Mouse (Mus musculus): ENCODE results near the gene Slc4a4. TPM values are rescaled to one million over a fixed set of nuclear protein-coding genes. Genes with fewer than 3 reads are reported as not detected.

Slc4a4 gene
- 4.0 and 5.9 TPM in 2 replicates for polyA plus RNA-seq (2014; fragmentation: Nextera tagmentation; extraction: Ambion mirVana)

DNA sequence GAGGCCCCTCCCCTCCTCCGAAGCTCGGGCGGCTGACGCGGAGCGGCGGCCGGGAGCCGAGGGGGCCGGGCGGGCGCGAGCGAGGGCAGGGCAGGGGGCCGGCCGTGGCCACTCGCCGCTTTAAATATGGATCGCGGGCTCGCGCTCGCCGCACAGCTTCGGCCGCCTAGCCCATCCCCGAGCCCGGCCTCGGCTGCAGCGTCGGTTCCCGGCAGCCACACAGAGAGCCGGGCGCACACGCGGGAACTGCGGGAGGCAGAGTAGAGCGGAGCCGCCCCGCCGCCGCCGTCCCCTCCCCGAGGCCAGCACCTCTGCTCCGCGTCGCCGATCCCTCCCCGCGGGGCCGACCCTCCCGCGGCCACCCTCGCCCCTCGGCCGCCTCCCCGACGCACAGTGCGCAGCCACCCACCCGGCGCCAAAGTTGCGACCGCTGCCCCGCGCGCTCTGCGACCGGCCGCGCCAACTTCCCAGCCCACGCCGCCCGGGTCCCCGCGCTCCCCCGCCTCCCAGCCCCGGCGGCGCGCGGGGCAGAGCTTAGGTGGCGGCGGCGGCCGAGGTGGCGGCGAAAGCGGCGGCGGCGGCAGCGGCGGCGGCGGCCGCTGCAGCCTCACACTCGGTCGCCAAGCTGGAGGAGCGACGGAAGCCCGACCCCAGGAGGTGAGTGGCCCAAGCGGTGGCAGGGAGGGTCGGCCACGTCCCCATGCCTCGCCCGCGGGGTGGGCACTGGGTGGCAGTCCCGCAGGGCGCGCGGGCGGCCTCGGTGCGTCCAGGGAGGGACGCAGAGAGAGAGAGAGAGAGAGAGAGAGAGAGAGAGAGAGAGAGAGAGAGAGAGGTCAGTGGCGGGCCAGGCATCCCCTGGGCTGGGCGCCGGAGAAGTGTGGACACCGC lies at the start of gene Slc4a4:
TSS of gene Slc4a4 (plus strand) at position 151 of the 888 bp plus-strand sequence.
- Histone ChIP-seq H3K4me3 (ENCODE audit: low read depth, low read length) (peak within 1 kb of the TSS; percentile 64), H3K9me3 (ENCODE audit: control insufficient read depth, low read length) (no peaks in the 10 kb centered on the region), H3K9ac (ENCODE audit: low read length) (peak within 1 kb of the TSS; percentile 71), H3K4me2 (ENCODE audit: low read length) (peak within 1 kb of the TSS; percentile 63), H3K36me3 (ENCODE audit: control insufficient read depth, insufficient read depth, low read length) (no peaks in the 10 kb centered on the region), H3K27ac (ENCODE audit: low read depth) (0 out of 2 replicates have a peak within 1 kb of the TSS, but pooled peaks have one; percentile 43), H3K4me1 (replicated peaks; ENCODE audit: control insufficient read depth, insufficient read depth, low read length) (peaks cover 2% of the 10 kb centered on the region; the same call in 1 of the 2 replicates), H3K27me3 (replicated peaks; ENCODE audit: control insufficient read depth, insufficient read depth, low read length) (no peaks in the 10 kb centered on the region; the same call in 1 of the 2 replicates)
- under 1% methylated on average over 81 of the region's 119 CpGs for WGBS
- peak; percentile 85 for ATAC-seq (replicated peaks; ENCODE audit: low FRiP score, low TSS enrichment, low read depth)
- peak; percentile 79 for DNase-seq (ENCODE audit: low spot score)

DNA sequence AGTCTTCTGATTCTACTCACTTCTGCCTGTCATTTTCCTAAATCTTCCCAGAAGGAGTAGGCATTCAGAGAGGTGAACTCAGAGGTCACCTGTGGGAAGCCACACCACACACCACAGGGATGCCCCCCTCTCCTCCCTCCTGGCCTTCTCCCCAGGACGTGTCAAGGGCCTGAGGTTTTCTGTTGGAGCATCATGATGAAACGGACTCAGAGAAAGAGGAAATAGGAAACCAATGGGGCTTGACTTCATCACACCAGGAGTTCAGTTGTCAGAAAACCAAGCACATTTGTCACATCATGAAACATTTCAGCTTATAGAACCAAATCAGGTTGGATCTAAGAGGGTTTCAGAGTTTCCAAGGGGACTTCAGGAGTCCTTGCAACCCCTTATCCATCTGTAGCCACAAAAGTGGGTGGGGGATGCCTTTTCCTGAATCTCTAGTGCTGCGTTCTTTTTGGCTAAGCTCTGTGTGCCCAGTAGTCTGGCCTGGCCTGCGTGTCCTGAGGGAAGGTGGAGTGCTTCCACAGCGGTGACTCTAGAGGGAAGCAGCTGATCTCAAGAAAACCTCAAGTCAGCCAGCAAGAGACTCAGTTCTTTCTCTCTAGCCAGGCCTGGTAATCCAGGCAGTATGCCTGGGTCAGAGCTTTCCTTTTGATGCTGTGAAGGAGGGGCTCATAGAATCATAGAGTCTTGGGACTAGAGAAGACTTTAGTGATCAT lies 46.4 kb upstream of the Slc4a4 start:
- Histone ChIP-seq H3K27me3 (replicated peaks; ENCODE audit: control insufficient read depth, insufficient read depth, low read length) (no peaks in the 10 kb centered on the region), H3K9ac (ENCODE audit: low read length) (no peak overlapping the region), H3K4me3 (ENCODE audit: low read depth, low read length) (no peak overlapping the region), H3K9me3 (ENCODE audit: control insufficient read depth, low read length) (no peaks in the 10 kb centered on the region), H3K4me1 (replicated peaks; ENCODE audit: control insufficient read depth, insufficient read depth, low read length) (no peaks in the 10 kb centered on the region), H3K4me2 (ENCODE audit: low read length) (no peak overlapping the region), H3K36me3 (ENCODE audit: control insufficient read depth, insufficient read depth, low read length) (no peaks in the 10 kb centered on the region), H3K27ac (ENCODE audit: low read depth) (no peak overlapping the region)
- DNase-seq (ENCODE audit: low spot score) (no peak), ATAC-seq (replicated peaks; ENCODE audit: low FRiP score, low TSS enrichment, low read depth) (no peak)
- WGBS: 84% methylated on average over 5 of the region's 5 CpGs

DNA sequence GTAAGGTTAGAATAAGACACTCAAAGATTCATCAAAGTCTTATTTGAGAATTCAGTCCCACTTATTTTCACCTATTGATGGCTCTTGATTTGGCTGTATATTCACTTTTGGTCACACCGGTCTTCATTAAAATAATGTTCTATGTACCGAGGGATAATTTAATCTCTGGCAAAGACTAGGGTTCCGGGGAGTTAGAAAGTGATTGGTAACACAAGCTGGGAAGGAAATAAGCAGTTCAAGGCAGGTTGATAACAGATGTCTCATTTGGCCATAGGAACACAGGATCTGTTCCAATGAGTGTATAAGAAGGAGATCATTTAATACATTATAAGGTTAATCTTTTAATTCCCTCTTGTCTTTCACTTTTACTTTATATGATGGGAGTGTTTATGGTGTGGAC lies 29.3 kb upstream of the Slc4a4 start:
- H3K9ac ChIP-seq (ENCODE audit: low read length): no peak overlapping the region
- no peak overlapping the region for H3K4me2 ChIP-seq (ENCODE audit: low read length)
- no peaks in the 10 kb centered on the region for H3K4me1 ChIP-seq (replicated peaks; ENCODE audit: control insufficient read depth, insufficient read depth, low read length)
- no peak overlapping the region for H3K4me3 ChIP-seq (ENCODE audit: low read depth, low read length)
- 96% methylated on average over 3 of the region's 3 CpGs for WGBS
- H3K36me3 ChIP-seq (ENCODE audit: control insufficient read depth, insufficient read depth, low read length): no peaks in the 10 kb centered on the region
- H3K27ac ChIP-seq (ENCODE audit: low read depth): no peak overlapping the region
- H3K9me3 ChIP-seq (ENCODE audit: control insufficient read depth, low read length): no peaks in the 10 kb centered on the region
- no peaks in the 10 kb centered on the region for H3K27me3 ChIP-seq (replicated peaks; ENCODE audit: control insufficient read depth, insufficient read depth, low read length)
- ATAC-seq (replicated peaks; ENCODE audit: low FRiP score, low TSS enrichment, low read depth): no peak
- no peak for DNase-seq (ENCODE audit: low spot score)

DNA sequence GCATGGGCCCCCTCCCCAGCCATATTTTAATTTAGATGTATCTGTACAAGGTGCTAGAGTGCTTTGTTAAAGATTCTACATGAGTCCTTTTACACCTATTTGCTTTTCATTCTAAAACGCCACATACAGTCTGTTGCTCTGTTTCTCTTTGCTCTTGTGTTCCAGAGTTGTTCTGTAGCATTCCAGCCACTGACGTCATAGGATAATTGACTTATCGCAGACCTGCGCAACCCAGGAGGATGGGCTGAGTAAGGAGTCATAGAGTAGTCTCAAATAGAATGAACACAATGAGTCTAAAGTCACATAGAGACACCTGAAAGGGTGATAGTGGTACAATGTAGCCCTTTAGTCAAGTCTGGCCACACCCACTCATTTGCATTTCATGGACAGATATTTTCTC lies 28.8 kb upstream of the Slc4a4 start:
- ATAC-seq (replicated peaks; ENCODE audit: low FRiP score, low TSS enrichment, low read depth) (no peak), DNase-seq (ENCODE audit: low spot score) (no peak)
- Histone ChIP-seq H3K36me3 (ENCODE audit: control insufficient read depth, insufficient read depth, low read length) (no peaks in the 10 kb centered on the region), H3K9me3 (ENCODE audit: control insufficient read depth, low read length) (no peaks in the 10 kb centered on the region), H3K4me3 (ENCODE audit: low read depth, low read length) (no peak overlapping the region), H3K9ac (ENCODE audit: low read length) (no peak overlapping the region), H3K27ac (ENCODE audit: low read depth) (no peak overlapping the region), H3K27me3 (replicated peaks; ENCODE audit: control insufficient read depth, insufficient read depth, low read length) (no peaks in the 10 kb centered on the region), H3K4me2 (ENCODE audit: low read length) (no peak overlapping the region), H3K4me1 (replicated peaks; ENCODE audit: control insufficient read depth, insufficient read depth, low read length) (no peaks in the 10 kb centered on the region)
- 83% methylated on average over 4 of the region's 4 CpGs for WGBS

DNA sequence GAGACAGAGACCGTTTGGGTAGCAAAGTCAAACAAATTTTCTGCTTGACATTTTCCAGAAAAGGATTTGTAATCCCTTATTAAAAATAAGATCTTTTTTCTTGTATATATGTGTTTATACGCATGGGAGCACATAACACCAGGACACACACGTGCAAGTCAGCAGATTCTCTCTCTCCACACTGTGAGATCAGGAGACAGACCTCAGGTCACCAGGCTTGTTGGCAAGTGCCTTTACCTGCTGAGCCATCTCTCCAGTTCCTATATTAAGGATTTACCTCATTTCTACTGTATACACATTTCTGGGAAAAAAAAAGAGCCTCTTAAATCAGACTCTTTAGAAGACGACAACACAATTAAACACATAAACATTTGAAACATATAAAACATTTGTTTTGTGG lies 28.4 kb upstream of the Slc4a4 start:
- no peaks in the 10 kb centered on the region for H3K9me3 ChIP-seq (ENCODE audit: control insufficient read depth, low read length)
- no peak overlapping the region for H3K4me3 ChIP-seq (ENCODE audit: low read depth, low read length)
- ATAC-seq (replicated peaks; ENCODE audit: low FRiP score, low TSS enrichment, low read depth): no peak
- no peaks in the 10 kb centered on the region for H3K4me1 ChIP-seq (replicated peaks; ENCODE audit: control insufficient read depth, insufficient read depth, low read length)
- H3K36me3 ChIP-seq (ENCODE audit: control insufficient read depth, insufficient read depth, low read length): no peaks in the 10 kb centered on the region
- no peak for DNase-seq (ENCODE audit: low spot score)
- H3K9ac ChIP-seq (ENCODE audit: low read length): no peak overlapping the region
- WGBS: 56% methylated on average over 4 of the region's 4 CpGs
- no peak overlapping the region for H3K4me2 ChIP-seq (ENCODE audit: low read length)
- H3K27ac ChIP-seq (ENCODE audit: low read depth): no peak overlapping the region
- H3K27me3 ChIP-seq (replicated peaks; ENCODE audit: control insufficient read depth, insufficient read depth, low read length): no peaks in the 10 kb centered on the region

DNA sequence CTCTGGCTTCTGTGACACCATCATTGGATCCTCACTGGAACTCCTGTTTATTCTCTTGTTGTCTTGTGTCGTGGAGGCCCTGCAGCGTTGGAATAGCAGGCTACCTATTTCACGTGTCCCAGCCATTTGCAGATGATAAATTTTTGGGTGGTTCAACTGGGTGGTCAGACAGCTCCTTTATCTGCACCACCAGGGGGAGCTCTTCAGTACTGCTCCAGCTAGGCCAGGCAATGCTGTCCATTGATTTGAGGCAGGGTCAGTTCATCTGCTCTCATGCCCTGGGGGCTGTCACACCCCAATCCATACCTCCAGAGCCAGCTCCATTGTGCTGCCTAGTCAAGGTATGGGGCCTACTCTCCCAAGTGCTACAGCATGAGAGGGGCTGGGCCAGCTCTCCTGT lies 24.5 kb upstream of the Slc4a4 start:
- H3K4me1 ChIP-seq (replicated peaks; ENCODE audit: control insufficient read depth, insufficient read depth, low read length): no peaks in the 10 kb centered on the region
- no peaks in the 10 kb centered on the region for H3K36me3 ChIP-seq (ENCODE audit: control insufficient read depth, insufficient read depth, low read length)
- no peaks in the 10 kb centered on the region for H3K27me3 ChIP-seq (replicated peaks; ENCODE audit: control insufficient read depth, insufficient read depth, low read length)
- 59% methylated on average over 3 of the region's 3 CpGs for WGBS
- ATAC-seq (replicated peaks; ENCODE audit: low FRiP score, low TSS enrichment, low read depth) (no peak), DNase-seq (ENCODE audit: low spot score) (no peak)
- H3K27ac ChIP-seq (ENCODE audit: low read depth): no peak overlapping the region
- no peak overlapping the region for H3K4me2 ChIP-seq (ENCODE audit: low read length)
- no peaks in the 10 kb centered on the region for H3K9me3 ChIP-seq (ENCODE audit: control insufficient read depth, low read length)
- H3K4me3 ChIP-seq (ENCODE audit: low read depth, low read length): no peak overlapping the region
- no peak overlapping the region for H3K9ac ChIP-seq (ENCODE audit: low read length)

DNA sequence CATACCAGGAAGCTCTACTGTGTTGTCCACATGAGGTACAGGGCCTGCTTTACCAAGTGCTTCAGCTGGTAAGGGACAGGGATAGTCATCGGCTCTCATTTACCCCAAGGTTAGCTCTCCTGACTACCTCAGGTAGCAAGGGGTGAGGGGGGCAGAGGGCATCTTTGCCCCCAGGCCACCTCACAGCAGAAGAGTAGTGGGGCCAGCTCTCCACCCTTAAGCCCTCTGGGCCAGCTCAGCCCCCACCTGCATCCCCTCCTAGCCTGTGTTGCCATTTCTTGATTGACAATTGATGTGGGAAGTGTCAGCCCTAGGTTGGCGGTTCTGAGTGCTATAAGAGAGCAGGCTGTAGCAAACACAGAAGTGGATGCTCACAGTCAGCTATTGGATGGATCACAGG lies 23.8 kb upstream of the Slc4a4 start:
- no peak overlapping the region for H3K27ac ChIP-seq (ENCODE audit: low read depth)
- ATAC-seq (replicated peaks; ENCODE audit: low FRiP score, low TSS enrichment, low read depth) (no peak), DNase-seq (ENCODE audit: low spot score) (no peak)
- H3K4me3 ChIP-seq (ENCODE audit: low read depth, low read length): no peak overlapping the region
- H3K36me3 ChIP-seq (ENCODE audit: control insufficient read depth, insufficient read depth, low read length): no peaks in the 10 kb centered on the region
- H3K27me3 ChIP-seq (replicated peaks; ENCODE audit: control insufficient read depth, insufficient read depth, low read length): no peaks in the 10 kb centered on the region
- WGBS: 92% methylated on average over 2 of the region's 2 CpGs
- no peak overlapping the region for H3K4me2 ChIP-seq (ENCODE audit: low read length)
- H3K9me3 ChIP-seq (ENCODE audit: control insufficient read depth, low read length): no peaks in the 10 kb centered on the region
- H3K9ac ChIP-seq (ENCODE audit: low read length): no peak overlapping the region
- H3K4me1 ChIP-seq (replicated peaks; ENCODE audit: control insufficient read depth, insufficient read depth, low read length): no peaks in the 10 kb centered on the region

DNA sequence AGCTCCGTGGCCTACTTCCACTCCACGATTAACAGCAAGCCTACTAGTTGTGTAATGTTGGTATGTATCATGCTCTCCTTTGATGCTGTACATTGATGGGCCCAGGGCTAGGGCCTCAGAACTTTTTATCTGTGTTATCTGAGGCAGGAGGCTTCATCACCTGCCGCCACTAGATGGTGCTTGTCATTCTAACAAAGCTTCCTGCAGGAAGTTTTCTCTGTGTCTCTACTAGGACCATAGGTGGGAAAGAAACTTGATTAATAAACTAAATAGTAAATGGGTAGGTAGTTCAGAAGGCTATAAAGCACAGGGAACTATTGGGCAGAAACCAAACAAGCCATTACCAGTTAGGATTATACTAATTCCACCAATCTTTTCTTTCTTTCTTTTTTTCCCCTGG lies 2.5 kb upstream of the Slc4a4 start:
- 22% methylated on average over 3 of the region's 3 CpGs for WGBS
- H3K4me2 ChIP-seq (ENCODE audit: low read length): no peak overlapping the region
- H3K9me3 ChIP-seq (ENCODE audit: control insufficient read depth, low read length): no peaks in the 10 kb centered on the region
- H3K4me3 ChIP-seq (ENCODE audit: low read depth, low read length): no peak overlapping the region
- no peaks in the 10 kb centered on the region for H3K36me3 ChIP-seq (ENCODE audit: control insufficient read depth, insufficient read depth, low read length)
- peak; percentile 57 for DNase-seq (ENCODE audit: low spot score)
- no peak for ATAC-seq (replicated peaks; ENCODE audit: low FRiP score, low TSS enrichment, low read depth)
- no peaks in the 10 kb centered on the region; the same call in 1 of the 2 replicates for H3K27me3 ChIP-seq (replicated peaks; ENCODE audit: control insufficient read depth, insufficient read depth, low read length)
- peaks cover 2% of the 10 kb centered on the region; the same call in 1 of the 2 replicates for H3K4me1 ChIP-seq (replicated peaks; ENCODE audit: control insufficient read depth, insufficient read depth, low read length)
- H3K9ac ChIP-seq (ENCODE audit: low read length): no peak overlapping the region
- no peak overlapping the region for H3K27ac ChIP-seq (ENCODE audit: low read depth)
